Mouse (Mus musculus): Measurements from ENCODE around the gene Ehhadh. TPM values are rescaled to one million over a fixed set of nuclear protein-coding genes. Genes with fewer than 3 reads are reported as not detected.
"Not testable (repeated sequence)": the region's sequence is repeated elsewhere in the genome, so short reads cannot be mapped to it uniquely, and the experiment has no call there.

Ehhadh gene
- polyA plus RNA-seq, 1 experiment from 2014 or later = 1.3 TPM

GRCm38 (mm10) chr16:21818629-21819028 is 31.0 kb upstream of the Ehhadh start:
- WGBS = 50% methylated on average over 8 of the region's 8 CpGs
- Histone ChIP-seq H3K27ac (no peak overlapping the region), H3K4me1 (replicated peaks) (peaks cover 8% of the 10 kb centered on the region), H3K27me3 (no peaks in the 10 kb centered on the region), H3K36me3 (no peaks in the 10 kb centered on the region; the same call in 1 of the 2 replicates), H3K9ac (no peak overlapping the region), H3K4me2 (no peak overlapping the region), H3K9me3 (no peaks in the 10 kb centered on the region), H3K4me3 (no peak overlapping the region)
- no peak for ATAC-seq (ENCODE audit: low FRiP score)

- Histone ChIP-seq H3K4me1 (replicated peaks) (peaks cover 8% of the 10 kb centered on the region), H3K27me3 (no peaks in the 10 kb centered on the region), H3K4me2 (no peak overlapping the region), H3K4me3 (no peak overlapping the region), H3K36me3 (no peaks in the 10 kb centered on the region; the same call in 1 of the 2 replicates), H3K9me3 (no peaks in the 10 kb centered on the region), H3K27ac (no peak overlapping the region), H3K9ac (no peak overlapping the region)
- no peak for ATAC-seq (ENCODE audit: low FRiP score)
- 55% methylated on average over 9 of the region's 9 CpGs for WGBS
Observed at GRCm38 (mm10) chr16:21818132-21818531, 30.5 kb upstream of the Ehhadh start.

GRCm38 (mm10) chr16:21815669-21816010 is 28.0 kb upstream of the Ehhadh start:
- H3K36me3 ChIP-seq = peaks cover 6% of the 10 kb centered on the region
- peak overlapping the region; percentile 34 for H3K4me2 ChIP-seq
- peak; percentile 68 for ATAC-seq (ENCODE audit: low FRiP score)
- no peaks in the 10 kb centered on the region for H3K9me3 ChIP-seq
- no peaks in the 10 kb centered on the region for H3K27me3 ChIP-seq
- peaks cover 8% of the 10 kb centered on the region for H3K4me1 ChIP-seq (replicated peaks)
- H3K9ac ChIP-seq = peak overlapping the region; percentile 60
- peak overlapping the region; percentile 74 for H3K27ac ChIP-seq
- H3K4me3 ChIP-seq = no peak overlapping the region
- 38% methylated on average over 7 of the region's 7 CpGs for WGBS

- Histone ChIP-seq H3K27me3 (no peaks in the 10 kb centered on the region), H3K4me2 (peak overlapping the region; percentile 34), H3K27ac (peak overlapping the region; percentile 74), H3K4me1 (replicated peaks) (peaks cover 8% of the 10 kb centered on the region), H3K36me3 (peaks cover 11% of the 10 kb centered on the region), H3K4me3 (no peak overlapping the region), H3K9me3 (no peaks in the 10 kb centered on the region), H3K9ac (peak overlapping the region; percentile 60)
- ATAC-seq (ENCODE audit: low FRiP score) = peak; percentile 46
- WGBS = 64% methylated on average over 11 of the region's 11 CpGs
Observed at GRCm38 (mm10) chr16:21814861-21815668, 27.5 kb upstream of the Ehhadh start.

- Histone ChIP-seq H3K4me3 (no peak overlapping the region), H3K9me3 (no peaks in the 10 kb centered on the region), H3K9ac (no peak overlapping the region), H3K4me2 (no peak overlapping the region), H3K27ac (no peak overlapping the region), H3K4me1 (replicated peaks) (peaks cover 8% of the 10 kb centered on the region), H3K36me3 (peaks cover 27% of the 10 kb centered on the region), H3K27me3 (no peaks in the 10 kb centered on the region)
- 65% methylated on average over 6 of the region's 6 CpGs for WGBS
- no peak for ATAC-seq (ENCODE audit: low FRiP score)
Observed at GRCm38 (mm10) chr16:21813164-21813834, 25.7 kb upstream of the Ehhadh start.

- 88% methylated on average over 7 of the region's 7 CpGs for WGBS
- not testable (repeated sequence) for ATAC-seq (ENCODE audit: low FRiP score); H3K4me3 ChIP-seq
Observed at GRCm38 (mm10) chr16:21807786-21808185, 20.2 kb upstream of the Ehhadh start.

GRCm38 (mm10) chr16:21806892-21807291 is 19.3 kb upstream of the Ehhadh start:
- H3K27me3 ChIP-seq = no peaks in the 10 kb centered on the region
- 100% methylated on average over 1 of the region's 1 CpGs for WGBS
- no peak for ATAC-seq (ENCODE audit: low FRiP score)
- no peak overlapping the region for H3K4me3 ChIP-seq
- peaks cover 53% of the 10 kb centered on the region for H3K36me3 ChIP-seq
- no peak overlapping the region for H3K4me2 ChIP-seq
- no peaks in the 10 kb centered on the region for H3K4me1 ChIP-seq (replicated peaks)
- no peak overlapping the region for H3K9ac ChIP-seq
- H3K9me3 ChIP-seq = no peaks in the 10 kb centered on the region
- H3K27ac ChIP-seq = no peak overlapping the region

More at GRCm38 (mm10) chr16:21807786-21808185, 20.2 kb upstream of the Ehhadh start:
- H3K36me3 ChIP-seq = peaks cover 49% of the 10 kb centered on the region
- H3K27me3 ChIP-seq; H3K9me3 ChIP-seq; H3K4me2 ChIP-seq; H3K4me1 ChIP-seq (replicated peaks); H3K9ac ChIP-seq; H3K27ac ChIP-seq: not testable (repeated sequence)

GRCm38 (mm10) chr16:21804258-21804657 is 16.7 kb upstream of the Ehhadh start:
- Histone ChIP-seq H3K9me3 (no peaks in the 10 kb centered on the region), H3K4me3 (no peak overlapping the region), H3K36me3 (peaks cover 54% of the 10 kb centered on the region), H3K4me1 (replicated peaks) (no peaks in the 10 kb centered on the region), H3K4me2 (no peak overlapping the region), H3K27ac (no peak overlapping the region), H3K27me3 (no peaks in the 10 kb centered on the region), H3K9ac (no peak overlapping the region)
- no peak for ATAC-seq (ENCODE audit: low FRiP score)
- WGBS = 90% methylated on average over 1 of the region's 1 CpGs

GRCm38 (mm10) chr16:21795071-21795470 is 7.5 kb upstream of the Ehhadh start:
- peak overlapping the region; percentile 87 for H3K9ac ChIP-seq
- H3K4me3 ChIP-seq = peak overlapping the region; percentile 80
- 15% methylated on average over 5 of the region's 5 CpGs for WGBS
- H3K4me2 ChIP-seq = peak overlapping the region; percentile 75
- no peak overlapping the region for H3K27ac ChIP-seq
- peaks cover 25% of the 10 kb centered on the region for H3K4me1 ChIP-seq (replicated peaks)
- H3K36me3 ChIP-seq = peaks cover 7% of the 10 kb centered on the region
- H3K9me3 ChIP-seq = no peaks in the 10 kb centered on the region
- ATAC-seq (ENCODE audit: low FRiP score) = 0 out of 2 replicates have a peak, but pooled peaks have one; percentile 21
- no peaks in the 10 kb centered on the region for H3K27me3 ChIP-seq

- Histone ChIP-seq H3K4me1 (replicated peaks) (peaks cover 25% of the 10 kb centered on the region), H3K4me2 (peak overlapping the region; percentile 75), H3K4me3 (peak overlapping the region; percentile 80), H3K9ac (peak overlapping the region; percentile 87), H3K9me3 (no peaks in the 10 kb centered on the region), H3K27me3 (no peaks in the 10 kb centered on the region), H3K27ac (peak overlapping the region; percentile 93), H3K36me3 (peaks cover 7% of the 10 kb centered on the region)
- 1% methylated on average over 14 of the region's 14 CpGs for WGBS
- ATAC-seq (ENCODE audit: low FRiP score) = no peak
Observed at GRCm38 (mm10) chr16:21794697-21795045, 7.1 kb upstream of the Ehhadh start.

GRCm38 (mm10) chr16:21793875-21794696 is 6.5 kb upstream of the Ehhadh start, which contains the start of gene Map3k13:
Gene Map3k13 (plus strand): TSS chr16:21794346.
- Histone ChIP-seq H3K9me3 (no peaks in the 10 kb centered on the region), H3K4me3 (peak within 1 kb of the TSS; percentile 80), H3K27me3 (no peaks in the 10 kb centered on the region), H3K27ac (peak within 1 kb of the TSS; percentile 93), H3K36me3 (peaks cover under 1% of the 10 kb centered on the region), H3K4me2 (peak within 1 kb of the TSS; percentile 75), H3K9ac (peak within 1 kb of the TSS; percentile 87), H3K4me1 (replicated peaks) (peaks cover 25% of the 10 kb centered on the region)
- WGBS = 2% methylated on average over 47 of the region's 47 CpGs
- ATAC-seq (ENCODE audit: low FRiP score) = peak; percentile 99

Measured in hindbrain, embryonic 13.5 days (tissue).